Mouse (Mus musculus) heart, embryonic 16.5 days (tissue): ENCODE results near the gene Cables2. TPM values are rescaled to one million over a fixed set of nuclear protein-coding genes. Genes with fewer than 3 reads are reported as not detected.

ENCODE experiments used
- ATAC-seq: fragments of 200-750 bp; cut with Nextera tagmentation; replicated peaks from 2 replicates; pipeline ENCODE4 v1.8.0; 2017; ENCODE audit warnings: moderate number of reproducible peaks; ENCODE audit not compliant: insufficient read depth, low FRiP score; ENCODE audit errors: extremely low read depth
- H3K27ac ChIP-seq: fragments of 300-500 bp; sonication (generic); 2 replicates; pipeline ENCODE4 v1.5.1; 2014; ENCODE audit warnings: mild to moderate bottlenecking, low read length, control low read depth, moderate library complexity
- H3K27me3 ChIP-seq: fragments of 300-500 bp; sonication (generic); 2 replicates; pipeline ENCODE4 v1.6.1; 2014; ENCODE audit warnings: low read length, mixed read lengths; ENCODE audit not compliant: control insufficient read depth, insufficient read depth
- H3K36me3 ChIP-seq: fragments of 300-500 bp; sonication (generic); 2 replicates; pipeline ENCODE4 v1.6.1; 2014; ENCODE audit not compliant: control insufficient read depth, insufficient read depth
- H3K4me1 ChIP-seq: fragments of 300-500 bp; sonication (generic); 2 replicates; pipeline ENCODE4 v1.6.1; 2014; ENCODE audit warnings: low read length, mixed read lengths; ENCODE audit not compliant: control insufficient read depth, insufficient read depth
- H3K4me2 ChIP-seq: fragments of 300-500 bp; sonication (generic); 2 replicates; pipeline ENCODE4 v1.6.1; 2014; ENCODE audit warnings: low read depth, mild to moderate bottlenecking, control low read depth, low read length
- H3K4me3 ChIP-seq: fragments of 300-500 bp; sonication (generic); 2 replicates; pipeline ENCODE4 v1.5.1; 2014; ENCODE audit warnings: mild to moderate bottlenecking, control low read depth, low read length
- H3K9ac ChIP-seq: fragments of 300-500 bp; sonication (generic); 2 replicates; pipeline ENCODE4 v1.6.1; 2014; ENCODE audit warnings: low read length, control low read depth
- H3K9me3 ChIP-seq: fragments of 300-500 bp; sonication (generic); replicated peaks from 2 replicates; pipeline ENCODE4 v1.6.1; 2016; ENCODE audit warnings: low read length; ENCODE audit not compliant: control insufficient read depth
- WGBS: fragments of 180-500 bp; shearing (Covaris S2); extraction: QIAGEN DNeasy Blood & Tissue Kit; methylation state at CpG from one replicate; pipeline ENCODE4 v1.1.7; 2014; 5-methylcytosine and 5-hydroxymethylcytosine counted together
- polyA plus RNA-seq: library from polyadenylated mRNA; unstranded; fragments of >200 nt; fragmentation: Nextera tagmentation; extraction: Ambion mirVana; gene quantifications from 2 replicates; pipeline ENCODE4 v1.2.1, GENCODE M21; 2015

Cables2 gene
- polyA plus RNA-seq, 1 experiment from 2014 or later: 6.1 TPM

GRCm38 (mm10) chr2:180290503-180290902 is 17.2 kb upstream of the Cables2 start:
- Histone ChIP-seq H3K4me3 (no peak overlapping the region), H3K9ac (no peak overlapping the region), H3K27ac (no peak overlapping the region), H3K36me3 (no peaks in the 10 kb centered on the region), H3K4me1 (peaks cover 11% of the 10 kb centered on the region; the same call in 1 of the 2 replicates), H3K27me3 (no peaks in the 10 kb centered on the region), H3K9me3 (no peaks in the 10 kb centered on the region), H3K4me2 (no peak overlapping the region)
- no peak for ATAC-seq
- WGBS: 22% methylated on average over 6 of the region's 6 CpGs

- Histone ChIP-seq H3K27ac (no peak within 1 kb of the TSS), H3K4me1 (peaks cover 11% of the 10 kb centered on the region; the same call in 1 of the 2 replicates), H3K4me2 (no peak within 1 kb of the TSS), H3K4me3 (no peak within 1 kb of the TSS), H3K9me3 (no peaks in the 10 kb centered on the region), H3K36me3 (no peaks in the 10 kb centered on the region), H3K27me3 (no peaks in the 10 kb centered on the region), H3K9ac (no peak within 1 kb of the TSS)
- ATAC-seq: no peak
- WGBS: 55% methylated on average over 16 of the region's 16 CpGs
Measured at GRCm38 (mm10) chr2:180289440-180290108, 16.3 kb upstream of the Cables2 start, which contains the start of gene Rbbp8nl. Gene Rbbp8nl (minus strand): TSS chr2:180289879.

- Histone ChIP-seq H3K4me1 (peaks cover 11% of the 10 kb centered on the region; the same call in 1 of the 2 replicates), H3K27me3 (no peaks in the 10 kb centered on the region), H3K27ac (no peak overlapping the region), H3K9me3 (no peaks in the 10 kb centered on the region), H3K9ac (no peak overlapping the region), H3K4me2 (no peak overlapping the region), H3K36me3 (no peaks in the 10 kb centered on the region), H3K4me3 (no peak overlapping the region)
- ATAC-seq: no peak
- WGBS: 71% methylated on average over 11 of the region's 11 CpGs
Measured at GRCm38 (mm10) chr2:180288966-180289365, 15.7 kb upstream of the Cables2 start.

- no peak overlapping the region for H3K27ac ChIP-seq
- WGBS: 84% methylated on average over 8 of the region's 8 CpGs
- ATAC-seq: no peak
- no peak overlapping the region for H3K4me2 ChIP-seq
- H3K36me3 ChIP-seq: no peaks in the 10 kb centered on the region
- peaks cover 16% of the 10 kb centered on the region for H3K4me1 ChIP-seq
- no peaks in the 10 kb centered on the region for H3K9me3 ChIP-seq
- H3K27me3 ChIP-seq: no peaks in the 10 kb centered on the region; the same call in 1 of the 2 replicates
- no peak overlapping the region for H3K9ac ChIP-seq
- no peak overlapping the region for H3K4me3 ChIP-seq
Measured at GRCm38 (mm10) chr2:180279321-180279720, 6.0 kb upstream of the Cables2 start.

- no peak overlapping the region for H3K4me3 ChIP-seq
- no peak overlapping the region for H3K27ac ChIP-seq
- peaks cover 19% of the 10 kb centered on the region for H3K4me1 ChIP-seq
- no peak overlapping the region for H3K4me2 ChIP-seq
- no peak overlapping the region for H3K9ac ChIP-seq
- 75% methylated on average over 8 of the region's 8 CpGs for WGBS
- no peaks in the 10 kb centered on the region for H3K9me3 ChIP-seq
- ATAC-seq: no peak
- no peaks in the 10 kb centered on the region; the same call in 1 of the 2 replicates for H3K27me3 ChIP-seq
- H3K36me3 ChIP-seq: no peaks in the 10 kb centered on the region
Measured at GRCm38 (mm10) chr2:180277773-180278320, 4.6 kb upstream of the Cables2 start.

GRCm38 (mm10) chr2:180276851-180277259 is 3.6 kb upstream of the Cables2 start:
- no peaks in the 10 kb centered on the region for H3K9me3 ChIP-seq
- ATAC-seq: no peak
- 35% methylated on average over 8 of the region's 8 CpGs for WGBS
- H3K27ac ChIP-seq: no peak overlapping the region
- H3K36me3 ChIP-seq: no peaks in the 10 kb centered on the region
- H3K27me3 ChIP-seq: no peaks in the 10 kb centered on the region
- H3K4me1 ChIP-seq: peaks cover 28% of the 10 kb centered on the region
- H3K4me3 ChIP-seq: no peak overlapping the region
- H3K9ac ChIP-seq: 0 out of 2 replicates have a peak overlapping the region, but pooled peaks have one; percentile 12
- peak overlapping the region; percentile 24; the same call in 1 of the 2 replicates for H3K4me2 ChIP-seq

GRCm38 (mm10) chr2:180276385-180276784 is 3.1 kb upstream of the Cables2 start:
- H3K4me3 ChIP-seq: no peak overlapping the region
- H3K27ac ChIP-seq: peak overlapping the region; percentile 30
- H3K4me1 ChIP-seq: peaks cover 32% of the 10 kb centered on the region
- H3K9ac ChIP-seq: no peak overlapping the region
- ATAC-seq: no peak
- peak overlapping the region; percentile 33; the same call in 1 of the 2 replicates for H3K4me2 ChIP-seq
- 28% methylated on average over 4 of the region's 4 CpGs for WGBS
- H3K36me3 ChIP-seq: no peaks in the 10 kb centered on the region
- H3K27me3 ChIP-seq: no peaks in the 10 kb centered on the region
- no peaks in the 10 kb centered on the region for H3K9me3 ChIP-seq

- no peak overlapping the region for H3K9ac ChIP-seq
- peak overlapping the region; percentile 30 for H3K27ac ChIP-seq
- H3K36me3 ChIP-seq: no peaks in the 10 kb centered on the region
- no peaks in the 10 kb centered on the region for H3K27me3 ChIP-seq
- H3K4me1 ChIP-seq: peaks cover 32% of the 10 kb centered on the region
- under 1% methylated on average over 8 of the region's 8 CpGs for WGBS
- peak overlapping the region; percentile 33; the same call in 1 of the 2 replicates for H3K4me2 ChIP-seq
- no peak overlapping the region for H3K4me3 ChIP-seq
- ATAC-seq: peak; percentile 39
- H3K9me3 ChIP-seq: no peaks in the 10 kb centered on the region
Measured at GRCm38 (mm10) chr2:180275836-180276235, 2.5 kb upstream of the Cables2 start.

- Histone ChIP-seq H3K4me2 (no peak overlapping the region), H3K9me3 (no peaks in the 10 kb centered on the region), H3K36me3 (peaks cover 3% of the 10 kb centered on the region; the same call in 1 of the 2 replicates), H3K9ac (no peak overlapping the region), H3K4me1 (peaks cover 32% of the 10 kb centered on the region), H3K27me3 (no peaks in the 10 kb centered on the region), H3K4me3 (no peak overlapping the region), H3K27ac (no peak overlapping the region)
- ATAC-seq: no peak
- 98% methylated on average over 2 of the region's 2 CpGs for WGBS
Measured at GRCm38 (mm10) chr2:180274523-180274922, 1.2 kb upstream of the Cables2 start.
